Mouse (Mus musculus): ENCODE results near the gene Pmpca.

Gene Pmpca

DNA sequence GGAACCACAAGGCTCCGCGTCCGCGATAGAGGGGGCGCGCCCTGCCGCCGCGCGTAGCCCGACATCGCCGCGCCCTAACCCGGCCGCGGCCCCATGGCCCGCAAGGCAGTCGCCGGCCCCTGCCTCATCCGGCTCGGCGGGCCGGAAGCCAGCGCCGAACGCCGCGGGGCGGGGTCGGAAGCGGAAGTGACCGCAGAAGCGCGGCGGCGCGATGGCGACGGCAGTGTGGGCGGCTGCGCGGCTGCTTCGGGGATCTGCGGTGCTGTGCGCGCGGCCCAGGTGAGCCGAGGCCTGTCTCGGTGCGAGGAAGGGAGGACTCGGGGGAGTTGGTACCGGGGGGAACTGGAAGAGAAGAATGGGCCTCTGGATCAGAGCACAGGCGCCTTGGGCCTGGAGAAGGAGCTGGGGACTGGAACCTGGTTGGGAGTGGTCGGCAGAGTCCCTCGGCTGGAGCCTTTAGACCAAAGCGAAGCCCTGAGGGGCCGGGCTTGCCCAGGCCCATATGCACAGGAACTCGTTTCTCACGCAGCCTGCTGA, at the start of gene Pmpca, which contains the start of gene Entr1:
TSS of gene Pmpca (plus strand) at position 186 of the 537 bp plus-strand sequence.
TSS of gene Entr1 (minus strand) at position 163 of the 537 bp plus-strand sequence.
- peak; percentile 86 for ATAC-seq (ENCODE audit: low TSS enrichment)

DNA sequence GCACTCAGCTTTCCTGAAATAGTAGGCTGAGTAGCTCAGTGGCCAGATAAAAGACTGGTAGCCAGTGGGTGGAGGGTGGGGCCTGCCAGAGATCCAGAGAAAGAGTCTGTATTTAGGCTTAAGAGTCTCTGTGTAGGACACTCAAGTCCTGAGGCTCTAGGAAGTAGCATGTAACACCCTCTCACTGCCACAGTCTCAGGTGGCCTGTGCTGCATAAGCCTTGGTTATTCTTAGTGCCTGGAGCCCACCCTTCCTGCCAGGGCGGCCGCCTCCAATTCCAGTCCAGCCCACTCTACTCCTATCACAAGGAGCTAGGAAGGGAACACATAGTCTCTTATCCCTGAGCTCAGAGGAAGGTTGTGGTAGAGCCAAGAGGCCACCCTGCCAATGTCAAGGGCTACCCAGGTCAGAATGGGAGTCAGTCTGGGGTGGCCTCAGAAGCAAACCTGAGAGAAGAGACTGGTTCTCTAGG, 47.6 kb upstream of the Pmpca start:
- peak; percentile 70 for ATAC-seq (ENCODE audit: low TSS enrichment)

DNA sequence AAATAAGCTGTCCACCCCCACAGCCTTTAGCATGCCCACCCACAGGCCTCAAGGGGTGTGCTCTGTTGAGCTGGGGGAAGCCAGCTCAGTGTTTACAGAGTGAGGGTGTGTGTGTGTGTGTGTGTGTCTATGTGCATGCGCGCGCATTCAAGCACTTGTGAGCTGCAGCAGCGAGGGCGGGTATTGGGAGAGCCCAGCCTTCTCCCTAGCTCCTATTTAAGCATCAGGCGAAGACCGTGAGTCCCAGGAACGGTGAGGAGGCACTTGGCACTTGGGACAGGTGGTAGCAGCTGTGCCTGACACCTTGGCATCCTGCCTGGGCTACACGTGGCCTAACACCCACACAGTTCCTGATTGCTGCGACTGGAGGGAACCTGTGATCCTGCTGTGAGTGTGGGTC, 47.1 kb upstream of the Pmpca start:
- peak; percentile 74 for ATAC-seq (ENCODE audit: low TSS enrichment)

DNA sequence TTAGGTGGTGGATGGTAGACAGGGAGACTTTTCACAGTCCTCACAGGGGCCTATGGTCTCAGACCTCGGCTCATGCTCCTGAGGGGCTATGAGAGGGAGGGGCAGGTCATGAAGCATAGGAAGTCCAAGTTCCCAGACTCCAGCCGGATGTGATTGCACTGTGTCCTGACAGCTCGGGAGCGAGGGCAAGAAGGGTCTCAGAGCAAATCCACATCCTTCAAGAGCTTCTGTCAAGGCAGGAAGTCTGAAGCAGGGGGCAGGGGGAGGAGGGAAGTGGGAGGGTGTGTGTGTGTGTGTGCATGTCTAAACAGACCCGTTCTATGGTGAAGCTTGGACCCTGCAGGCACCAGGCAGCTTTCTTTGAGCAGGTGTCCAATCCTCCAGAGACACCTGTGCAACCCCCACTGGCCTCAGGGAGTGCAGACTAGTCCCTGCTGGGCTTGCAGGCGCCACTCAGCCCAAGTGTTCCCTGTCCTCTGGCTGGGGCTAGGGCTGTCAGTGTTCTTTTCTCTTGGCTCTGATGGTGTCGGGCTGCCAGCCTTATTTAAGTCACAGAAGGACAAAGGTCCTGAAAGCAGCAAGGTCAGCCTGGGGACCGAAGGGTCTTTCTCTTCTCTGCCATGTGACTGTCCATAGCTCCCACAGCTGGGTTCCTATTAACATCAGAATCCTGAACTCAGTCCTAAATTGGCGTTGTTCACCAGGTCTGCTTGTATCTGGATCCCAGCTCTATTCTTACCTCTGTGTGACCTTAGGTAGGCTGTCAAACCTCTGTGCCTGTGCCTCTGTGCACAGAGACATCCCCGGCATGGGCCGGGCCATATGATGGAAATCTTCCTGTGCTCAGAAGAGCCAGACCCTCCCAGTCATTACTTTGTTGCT, 46.3 kb upstream of the Pmpca start:
- ATAC-seq (ENCODE audit: low TSS enrichment) = no peak

DNA sequence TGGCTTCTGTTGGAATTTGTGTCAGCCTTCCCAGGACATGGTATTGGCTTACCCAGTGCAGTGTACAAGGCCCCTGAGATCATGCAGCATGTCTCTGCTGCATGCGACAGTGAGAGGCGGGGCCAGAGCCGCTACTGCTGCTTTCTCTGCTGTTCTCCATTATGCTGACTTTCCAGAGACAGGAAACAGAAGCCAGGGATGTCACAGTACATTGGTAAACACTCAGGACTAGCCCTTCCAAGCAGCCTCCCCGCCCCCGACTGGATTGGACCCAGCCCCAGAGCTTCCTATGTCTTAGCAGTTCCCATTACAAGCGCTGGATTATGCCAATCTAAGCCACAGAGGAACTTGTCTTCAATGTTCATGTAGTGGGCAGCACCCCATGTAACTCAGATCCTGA, 40.9 kb upstream of the Pmpca start:
- ATAC-seq (ENCODE audit: low TSS enrichment) = no peak

DNA sequence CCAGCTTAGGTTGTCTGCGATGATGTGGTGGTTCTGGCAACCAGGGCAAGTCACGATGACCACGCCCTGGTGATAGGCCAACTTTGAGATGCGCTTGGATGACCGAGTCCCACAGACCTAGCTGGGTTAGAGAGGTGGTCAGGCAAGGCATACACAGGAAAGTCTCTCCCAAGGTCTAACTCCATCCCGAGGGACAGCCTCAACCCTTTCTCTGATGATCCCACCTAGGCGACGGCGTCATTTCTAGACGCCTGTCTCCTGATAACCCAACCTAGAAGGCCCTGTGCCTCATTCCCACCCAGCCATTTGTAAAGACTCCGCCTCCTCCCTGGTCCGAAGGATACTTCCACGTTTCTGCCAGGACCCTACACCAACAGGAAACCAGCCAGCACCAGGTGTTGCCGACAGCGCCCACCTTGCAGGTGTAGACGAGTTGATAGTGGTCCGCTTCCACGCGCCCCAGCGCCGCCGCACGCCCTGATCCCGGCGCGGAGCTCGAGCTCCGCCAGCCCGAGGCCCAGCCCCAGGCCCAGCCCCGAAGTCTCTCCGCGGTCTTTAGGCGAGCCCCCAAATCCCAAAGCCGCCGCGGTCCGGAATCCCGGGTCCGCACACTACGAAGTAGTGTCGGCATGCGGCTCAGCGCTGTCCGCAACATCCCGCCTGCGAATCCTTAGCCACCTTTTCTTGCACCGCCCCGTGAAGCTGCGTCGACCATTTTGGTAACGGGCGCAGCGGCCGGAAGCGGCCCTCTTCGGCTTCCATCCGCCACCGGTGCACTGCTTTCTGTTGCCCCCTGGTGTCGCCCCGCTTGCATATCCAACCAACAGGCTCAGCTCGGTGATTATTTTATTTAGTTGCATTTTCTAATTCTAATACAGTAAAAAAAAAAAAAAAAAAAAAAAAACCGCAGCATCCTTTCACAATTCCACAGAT, 37.5 kb upstream of the Pmpca start, which contains the start of gene Dnlz:
TSS of gene Dnlz (minus strand) at position 753 of the 933 bp plus-strand sequence.
- peak; percentile 57 for ATAC-seq (ENCODE audit: low TSS enrichment)

DNA sequence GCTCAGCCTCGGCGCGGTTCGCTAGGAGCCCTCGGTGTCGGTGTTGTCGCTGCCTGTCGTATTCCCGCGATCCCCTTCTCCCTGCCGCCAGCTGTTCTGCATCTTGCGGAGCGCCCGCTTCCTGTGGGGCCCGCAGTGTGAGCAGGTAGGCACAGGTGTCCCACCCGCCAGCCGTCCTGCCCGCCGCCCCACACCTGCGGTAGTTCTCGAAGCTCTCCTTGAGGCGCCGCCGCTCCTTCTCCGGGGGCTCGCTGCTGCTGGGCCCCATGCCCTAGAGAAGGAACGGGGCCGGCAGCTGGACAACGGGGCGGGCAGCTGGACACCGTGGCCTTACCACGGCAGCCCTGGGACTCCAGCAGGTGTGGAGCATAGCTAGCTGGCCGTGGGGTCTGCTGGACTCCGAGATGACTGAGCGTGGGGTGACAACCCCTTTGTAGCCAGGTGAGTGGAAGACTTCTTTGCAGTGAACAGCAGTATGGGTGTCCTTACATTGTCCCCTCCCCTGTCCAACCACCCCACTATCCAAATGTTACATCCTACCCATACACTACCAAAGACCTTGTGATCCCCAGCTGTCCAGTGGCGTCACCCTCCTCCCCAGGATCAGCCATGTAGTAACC, 36.7 kb upstream of the Pmpca start:
- peak; percentile 13; the same call in 1 of the 2 replicates for ATAC-seq (ENCODE audit: low TSS enrichment)

DNA sequence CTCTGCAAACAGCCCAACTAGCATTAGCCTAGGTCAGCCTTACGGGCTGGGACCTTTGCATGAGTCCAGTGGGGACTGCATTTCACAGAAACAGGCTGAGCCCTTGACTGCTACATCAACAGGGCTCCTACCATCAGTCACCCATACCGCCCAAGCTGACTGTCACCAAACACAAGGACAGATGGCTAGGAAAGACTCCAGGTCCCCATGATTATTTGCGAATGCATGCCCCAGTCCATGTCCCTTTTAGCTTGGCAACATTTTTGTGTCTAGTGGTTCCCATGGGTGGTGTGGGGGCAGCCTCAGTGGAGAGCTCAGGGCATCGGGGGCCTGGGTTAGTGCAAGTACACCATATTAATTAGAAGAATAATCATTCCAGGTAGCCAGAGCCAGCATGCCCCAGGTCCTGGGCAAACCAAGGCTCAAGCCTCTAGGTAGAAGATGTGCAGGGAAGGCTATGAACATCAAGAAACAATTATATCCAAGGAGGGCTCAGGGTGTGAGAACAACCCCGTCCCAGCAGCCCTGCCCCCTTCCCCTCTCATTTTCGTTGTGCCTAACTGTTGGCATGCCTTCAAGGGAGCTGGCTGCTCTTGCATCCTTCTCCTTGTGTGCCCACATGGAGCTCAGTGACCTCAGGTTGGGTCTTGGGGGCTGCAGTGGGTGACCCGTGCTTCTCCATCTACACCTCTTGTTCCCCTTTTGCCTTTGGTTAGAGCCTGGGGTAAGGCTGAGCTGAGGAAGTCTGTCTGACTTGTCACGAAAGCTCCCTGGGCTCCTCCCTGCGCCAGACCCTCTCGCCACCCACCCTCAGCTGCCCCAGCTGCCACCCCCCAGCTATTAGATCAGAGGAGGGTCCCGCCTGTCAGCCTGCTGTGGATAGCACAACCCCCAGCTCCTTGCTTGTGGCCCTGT, 35.8 kb upstream of the Pmpca start:
- no peak for ATAC-seq (ENCODE audit: low TSS enrichment)

DNA sequence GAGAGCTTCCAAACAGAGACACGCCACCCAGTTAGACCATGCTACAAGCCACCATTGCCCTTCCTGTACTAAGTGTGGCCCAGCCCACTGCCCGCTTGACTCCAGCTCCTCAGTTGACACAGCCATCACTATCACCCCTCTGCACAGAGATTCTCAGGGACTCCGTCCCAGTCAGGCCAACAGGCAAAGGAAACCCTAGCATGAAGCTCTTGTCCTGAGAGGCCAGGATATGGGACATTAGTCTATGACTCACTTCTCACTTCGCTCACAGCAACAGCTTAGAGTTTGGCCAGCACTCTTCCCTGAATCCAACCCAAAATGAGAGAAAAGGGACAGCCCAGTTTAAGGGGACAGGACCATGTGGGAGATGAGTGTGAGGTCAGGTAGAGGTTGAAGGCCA, 34.7 kb upstream of the Pmpca start:
- no peak for ATAC-seq (ENCODE audit: low TSS enrichment)

DNA sequence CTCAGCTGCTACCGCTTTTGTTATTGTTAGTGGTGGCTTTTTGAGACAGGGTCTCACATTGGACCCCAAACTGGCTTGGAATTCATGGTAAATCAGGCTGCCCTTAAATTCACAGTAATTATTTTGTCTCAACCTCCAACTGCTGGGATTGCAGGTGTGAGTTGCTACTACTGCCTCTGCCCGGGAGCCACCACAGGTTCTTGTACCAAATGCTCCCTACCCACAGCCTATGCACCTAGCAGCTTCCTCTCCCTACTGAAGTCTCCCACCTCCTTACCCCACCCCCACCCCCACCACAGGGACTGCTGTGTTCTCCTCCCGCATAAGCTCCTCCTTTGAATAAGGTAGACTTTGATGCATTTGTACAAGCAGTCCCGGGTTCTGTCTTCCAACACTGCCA, 32.9 kb upstream of the Pmpca start:
- no peak for ATAC-seq (ENCODE audit: low TSS enrichment)

DNA sequence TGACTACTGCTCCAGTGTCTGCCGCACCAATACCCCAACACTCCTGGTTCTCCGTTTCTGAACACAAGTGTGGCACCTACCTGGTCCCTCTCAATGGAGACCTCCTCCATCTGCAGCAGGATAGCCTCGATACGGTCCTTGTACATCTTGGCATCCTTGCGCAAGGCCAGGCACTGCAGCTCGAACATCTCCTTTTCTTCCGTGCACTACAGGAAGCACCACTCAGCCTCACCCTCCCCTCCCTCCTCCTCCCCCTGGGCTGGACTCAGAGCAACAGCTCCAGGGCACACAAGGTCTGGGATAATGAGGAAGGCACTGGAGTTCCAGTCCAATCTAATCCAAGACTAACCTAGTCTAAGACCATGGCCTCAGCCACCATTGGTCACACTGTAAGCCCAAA, 32.5 kb upstream of the Pmpca start:
- ATAC-seq (ENCODE audit: low TSS enrichment) = no peak

DNA sequence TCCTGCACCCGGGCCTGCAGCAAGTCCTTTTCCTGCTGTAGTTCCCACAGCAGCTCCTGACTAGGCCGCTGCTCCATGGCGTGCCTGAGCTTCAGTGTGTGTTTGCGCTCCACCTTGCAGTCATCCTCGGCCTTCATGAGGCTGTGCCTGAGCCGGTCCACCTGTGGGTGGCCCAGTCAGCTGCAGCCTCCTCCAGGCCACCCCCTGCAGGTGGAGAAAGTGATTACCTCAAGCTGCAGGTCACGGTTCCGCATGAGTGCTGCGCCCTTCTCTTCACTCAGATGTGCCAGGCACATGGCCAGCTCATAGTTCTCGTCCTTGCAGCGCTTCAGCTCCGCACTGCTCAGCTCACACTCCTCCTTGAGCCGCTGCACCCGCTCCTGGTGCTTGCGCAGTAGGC, 31.7 kb upstream of the Pmpca start:
- no peak for ATAC-seq (ENCODE audit: low TSS enrichment)

DNA sequence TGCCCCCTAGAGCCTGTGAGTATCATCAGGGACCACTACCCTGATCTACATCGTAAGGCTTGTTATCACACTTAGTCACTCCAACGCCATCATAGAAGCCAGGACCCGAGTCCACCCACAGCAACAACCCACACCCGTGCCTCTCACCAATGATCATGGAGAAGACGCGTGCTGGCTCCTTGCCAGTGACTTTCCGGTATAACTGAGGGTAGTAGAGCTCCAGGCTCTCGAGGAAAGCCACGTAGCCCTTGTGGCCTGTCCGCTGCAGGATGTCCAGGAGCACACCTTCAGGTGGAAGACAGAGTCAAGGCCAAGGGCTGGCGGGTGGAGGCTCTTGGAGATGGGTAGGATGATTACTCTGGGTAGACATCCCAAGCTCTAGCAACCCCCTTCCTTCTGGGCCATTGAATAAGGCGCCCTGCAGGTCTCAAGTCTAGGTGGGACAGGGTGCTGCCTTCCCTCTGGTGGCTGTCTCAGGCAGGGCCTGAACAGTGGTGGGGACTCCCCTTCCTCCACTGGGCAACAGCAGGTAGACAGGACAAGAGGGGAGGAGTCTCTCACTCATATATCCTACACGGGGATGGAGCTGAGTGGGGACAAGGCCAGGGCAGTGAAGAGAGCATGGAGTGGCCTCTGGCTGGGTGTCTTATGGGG, 30.3 kb upstream of the Pmpca start:
- ATAC-seq (ENCODE audit: low TSS enrichment) = no peak

DNA sequence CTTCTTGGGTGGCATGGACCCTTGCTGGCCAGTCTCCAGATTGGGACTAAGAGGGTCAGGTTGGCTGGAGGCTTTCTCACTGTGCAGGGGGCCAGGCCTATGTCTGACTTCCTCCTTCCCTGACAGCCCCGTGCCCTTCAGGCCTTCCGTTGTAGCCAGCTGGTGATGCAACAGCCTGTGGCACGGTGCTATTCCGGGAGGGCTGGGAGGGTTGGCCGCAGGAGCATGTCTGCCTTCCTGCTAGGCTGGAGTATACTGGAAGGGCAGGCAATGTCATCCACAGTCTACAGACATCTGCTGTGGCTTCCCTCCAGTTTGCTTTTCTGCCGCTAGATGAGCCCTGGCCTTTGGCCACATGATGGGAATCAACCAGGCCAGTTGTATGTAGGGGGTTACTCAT, 29.2 kb upstream of the Pmpca start:
- no peak for ATAC-seq (ENCODE audit: low TSS enrichment)

DNA sequence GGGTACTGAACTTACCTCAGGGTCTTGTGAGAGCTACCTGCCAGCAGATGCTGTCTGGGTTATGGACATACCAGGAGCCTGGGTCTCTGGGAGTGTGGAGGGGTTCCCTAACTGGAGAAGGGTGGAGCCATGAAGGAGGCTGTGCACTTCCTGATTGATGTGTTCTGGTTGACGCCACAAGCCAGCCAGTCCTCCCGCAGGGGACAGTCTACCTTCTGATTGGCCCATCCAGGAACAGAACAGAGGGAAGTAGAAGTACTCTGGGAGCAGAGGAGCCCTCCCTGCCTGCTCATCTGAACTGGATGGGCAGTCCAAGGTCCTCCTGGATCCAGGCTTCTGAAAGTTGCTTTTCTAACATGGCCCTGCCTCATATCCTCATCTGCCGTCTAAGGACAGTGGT, 28.4 kb upstream of the Pmpca start, which contains the start of gene Card9:
TSS of gene Card9 (minus strand) at position 147 of the 400 bp plus-strand sequence.
- no peak for ATAC-seq (ENCODE audit: low TSS enrichment)

DNA sequence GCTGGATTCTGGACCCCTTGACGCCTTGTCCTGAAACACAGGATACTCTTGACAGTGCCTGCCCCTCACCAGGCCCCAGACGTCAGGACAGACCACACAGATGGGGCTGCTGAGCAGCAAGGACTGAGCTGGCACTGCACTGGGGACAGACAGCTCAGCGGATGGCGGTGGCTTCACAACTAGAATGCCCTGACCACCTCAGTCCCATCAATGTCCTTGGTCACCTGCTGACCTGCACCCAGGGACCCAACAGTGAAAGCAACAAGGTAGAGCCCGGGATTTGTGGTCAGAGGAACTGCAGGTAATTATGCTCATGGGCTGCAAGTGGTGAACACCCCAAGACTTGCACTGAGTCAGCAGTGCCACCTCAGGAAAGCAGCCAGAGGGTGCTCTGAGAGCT, 26.1 kb upstream of the Pmpca start:
- ATAC-seq (ENCODE audit: low TSS enrichment) = no peak

DNA sequence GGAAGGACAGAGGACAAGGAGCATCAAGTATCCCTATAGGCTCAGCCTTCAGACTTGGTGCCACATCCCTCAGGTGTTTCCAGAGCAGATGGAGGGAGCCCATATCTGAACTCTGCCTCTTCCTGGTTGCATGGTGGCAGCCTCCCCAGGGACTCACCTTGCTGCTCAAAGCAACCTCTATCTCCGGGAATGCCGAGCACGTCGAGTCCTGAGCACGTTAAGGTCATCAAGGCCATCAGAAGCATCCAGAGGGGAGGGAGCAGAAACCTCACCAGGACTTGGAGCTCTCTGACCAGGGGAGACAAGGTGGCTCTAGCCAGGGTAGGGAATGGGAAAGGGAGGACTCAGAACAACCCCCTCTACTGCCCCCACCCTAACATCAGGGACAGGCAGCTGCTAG, 25.7 kb upstream of the Pmpca start:
- no peak for ATAC-seq (ENCODE audit: low TSS enrichment)

DNA sequence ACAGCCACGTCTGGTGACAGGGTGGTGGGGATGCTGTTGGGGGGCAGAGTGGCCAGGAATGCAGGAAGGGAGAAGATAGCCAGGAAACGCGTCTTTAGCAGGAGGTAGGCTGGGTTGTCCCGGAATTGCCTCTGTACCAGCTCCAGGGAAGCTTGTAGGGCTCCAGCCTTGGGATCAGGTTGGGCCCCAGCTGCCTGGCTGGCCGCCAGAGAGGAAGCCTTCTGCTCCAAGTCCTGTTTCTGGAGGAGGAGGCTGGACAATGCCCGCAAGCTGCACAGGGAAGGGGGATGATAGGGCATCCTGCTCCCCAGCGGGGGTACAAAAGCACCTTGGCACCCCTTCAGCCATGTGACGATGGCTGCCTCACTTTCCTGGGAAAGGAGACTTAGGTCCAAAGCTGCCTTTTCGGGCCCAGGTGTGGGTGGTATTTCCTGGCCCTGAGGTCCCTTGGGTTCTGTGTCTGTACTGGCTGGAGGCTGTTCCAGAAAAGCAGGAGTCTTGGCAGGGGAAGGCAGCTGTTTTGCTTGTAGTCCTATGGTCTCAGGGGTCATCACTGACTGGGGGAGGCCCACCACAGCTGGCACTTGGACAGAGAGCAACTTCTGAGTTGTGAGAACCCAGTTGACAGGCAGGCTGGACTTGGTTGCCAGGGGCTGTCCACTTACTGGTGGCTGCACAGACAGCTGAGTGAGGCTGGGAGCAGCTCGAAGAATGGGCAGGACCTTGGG, 24.2 kb upstream of the Pmpca start:
- ATAC-seq (ENCODE audit: low TSS enrichment) = peak; percentile 5; the same call in 1 of the 2 replicates

DNA sequence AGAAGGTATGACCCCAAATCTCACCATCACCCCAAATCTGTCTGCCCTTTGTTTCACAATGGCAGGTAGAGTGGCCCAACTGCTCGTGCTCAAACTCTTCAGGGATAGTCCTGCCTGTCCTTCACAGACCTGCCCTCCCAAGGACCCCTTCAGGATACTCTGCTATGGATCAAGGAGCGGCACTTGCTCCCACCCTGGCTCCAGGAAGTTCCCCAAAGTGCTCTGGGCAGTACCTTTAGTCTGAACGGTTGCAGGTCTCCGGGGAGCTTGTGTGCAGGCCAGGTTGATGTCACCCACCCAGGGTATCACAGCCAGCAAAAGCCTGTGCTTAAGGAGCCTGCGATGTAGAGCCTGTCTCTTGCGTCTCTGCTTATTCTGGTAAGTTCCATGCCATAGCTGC, 21.2 kb upstream of the Pmpca start:
- no peak for ATAC-seq (ENCODE audit: low TSS enrichment)

Measured in frontal cortex, adult (tissue).